In genomic region chr19:53499049-53499448, GRCm38 (mm10) we compare ENCODE assay signal across 17 mouse cellular contexts.
"Had no signal": no experiment of that assay in that cellular context is flagged by ENCODE, and none has a peak within 500 bp of the region (broad histone marks: within the 10 kb centered on the region; RNA-seq: fewer than 3 reads in every experiment).

No protein-coding gene starts in this region.

- H3K4me3 ChIP-seq: midbrain, embryonic 10.5 days; midbrain, embryonic 12.5 days; myocyte; neural tube, embryonic 13.5 days; neural tube, embryonic 15.5 days had no signal

- DNase-seq: lung, adult 18-20 months; lung, embryonic 14.5 days; lung, postnatal 10 days; lung, postnatal 4 days; midbrain, embryonic 14.5 days; right cerebral cortex, adult 18-20 months; right cerebral cortex, postnatal 25 days; right cerebral cortex, postnatal 4 days; spleen, adult 18-20 months; thymus, adult 18-20 months; thymus, postnatal 14 days; thymus, postnatal 36 days had no signal

- H3K27me3 ChIP-seq: midbrain, embryonic 12.5 days; neural tube, embryonic 13.5 days; neural tube, embryonic 15.5 days had no signal

- H3K36me3 ChIP-seq: midbrain, embryonic 10.5 days; midbrain, embryonic 12.5 days; neural tube, embryonic 13.5 days; neural tube, embryonic 15.5 days had no signal

- H3K27ac ChIP-seq: midbrain, embryonic 10.5 days; midbrain, embryonic 12.5 days; neural tube, embryonic 13.5 days; neural tube, embryonic 15.5 days had no signal
